Mouse (Mus musculus): ENCODE results near the gene Cd59b. TPM values are rescaled to one million over a fixed set of nuclear protein-coding genes. Genes with fewer than 3 reads are reported as not detected.
"Not testable (repeated sequence)": the region's sequence is repeated elsewhere in the genome, so short reads cannot be mapped to it uniquely, and the experiment has no call there.

Cd59b gene
- polyA plus RNA-seq, 1 experiment: 3.5 TPM

GRCm38 (mm10) chr2:104060996-104061395, 8.7 kb upstream of the Cd59b start:
- TF ChIP-seq POLR2A (IDR thresholded peaks at IDR 0.05; ENCODE audit: low read depth, low read length) (no peak), CTCF (IDR thresholded peaks at IDR 0.05; ENCODE audit: borderline replicate concordance, insufficient read depth, low read length) (no peak)
- Histone ChIP-seq H3K4me3 (ENCODE audit: insufficient read depth, low read length) (no peak overlapping the region), H3K4me1 (ENCODE audit: control insufficient read depth, insufficient read depth, low read length) (no peaks in the 10 kb centered on the region), H3K27ac (ENCODE audit: insufficient read depth, low read length) (no peak overlapping the region)

GRCm38 (mm10) chr2:104062665-104063064, 7.0 kb upstream of the Cd59b start:
- no peak for TF ChIP-seq CTCF (IDR thresholded peaks at IDR 0.05; ENCODE audit: borderline replicate concordance, insufficient read depth, low read length)
- no peak for TF ChIP-seq POLR2A (IDR thresholded peaks at IDR 0.05; ENCODE audit: low read depth, low read length)
- Histone ChIP-seq H3K4me3 (ENCODE audit: insufficient read depth, low read length) (no peak overlapping the region), H3K4me1 (ENCODE audit: control insufficient read depth, insufficient read depth, low read length) (no peaks in the 10 kb centered on the region), H3K27ac (ENCODE audit: insufficient read depth, low read length) (no peak overlapping the region)

- Histone ChIP-seq H3K4me3 (ENCODE audit: insufficient read depth, low read length) (no peak overlapping the region), H3K4me1 (ENCODE audit: control insufficient read depth, insufficient read depth, low read length) (no peaks in the 10 kb centered on the region), H3K27ac (ENCODE audit: insufficient read depth, low read length) (no peak overlapping the region)
- TF ChIP-seq CTCF (IDR thresholded peaks at IDR 0.05; ENCODE audit: borderline replicate concordance, insufficient read depth, low read length): no peak
- no peak for TF ChIP-seq POLR2A (IDR thresholded peaks at IDR 0.05; ENCODE audit: low read depth, low read length)
These were observed 5.5 kb upstream of the Cd59b start for GRCm38 (mm10) chr2:104064152-104064551.

GRCm38 (mm10) chr2:104065526-104065925, 4.1 kb upstream of the Cd59b start, which contains the start of gene Gm10912:
TSS of gene Gm10912 (plus strand) at chr2:104065826.
- H3K27ac ChIP-seq (ENCODE audit: insufficient read depth, low read length); H3K4me3 ChIP-seq (ENCODE audit: insufficient read depth, low read length); H3K4me1 ChIP-seq (ENCODE audit: control insufficient read depth, insufficient read depth, low read length): not testable (repeated sequence)

- not testable (repeated sequence) for H3K27ac ChIP-seq (ENCODE audit: insufficient read depth, low read length); H3K4me1 ChIP-seq (ENCODE audit: control insufficient read depth, insufficient read depth, low read length); H3K4me3 ChIP-seq (ENCODE audit: insufficient read depth, low read length)
These were observed 1.2 kb upstream of the Cd59b start, which contains the start of gene Gm10799 for GRCm38 (mm10) chr2:104068450-104068849. TSS of gene Gm10799 (minus strand) at chr2:104068550.

- H3K4me1 ChIP-seq (ENCODE audit: control insufficient read depth, insufficient read depth, low read length); H3K4me3 ChIP-seq (ENCODE audit: insufficient read depth, low read length); H3K27ac ChIP-seq (ENCODE audit: insufficient read depth, low read length): not testable (repeated sequence)
These were observed 8.6 kb downstream of the Cd59b start for GRCm38 (mm10) chr2:104078285-104078684.

- not testable (repeated sequence) for H3K27ac ChIP-seq (ENCODE audit: insufficient read depth, low read length); H3K4me1 ChIP-seq (ENCODE audit: control insufficient read depth, insufficient read depth, low read length); H3K4me3 ChIP-seq (ENCODE audit: insufficient read depth, low read length)
These were observed 11.9 kb downstream of the Cd59b start for GRCm38 (mm10) chr2:104081436-104082050.

- Histone ChIP-seq H3K4me3 (ENCODE audit: insufficient read depth, low read length) (no peak overlapping the region), H3K27ac (ENCODE audit: insufficient read depth, low read length) (no peak overlapping the region), H3K4me1 (ENCODE audit: control insufficient read depth, insufficient read depth, low read length) (peaks cover 4% of the 10 kb centered on the region)
- TF ChIP-seq CTCF (IDR thresholded peaks at IDR 0.05; ENCODE audit: borderline replicate concordance, insufficient read depth, low read length) (no peak), POLR2A (IDR thresholded peaks at IDR 0.05; ENCODE audit: low read depth, low read length) (no peak)
These were observed 12.8 kb downstream of the Cd59b start for GRCm38 (mm10) chr2:104082474-104082873.

GRCm38 (mm10) chr2:104084027-104084426, 14.4 kb downstream of the Cd59b start:
- H3K4me1 ChIP-seq (ENCODE audit: control insufficient read depth, insufficient read depth, low read length); H3K4me3 ChIP-seq (ENCODE audit: insufficient read depth, low read length); H3K27ac ChIP-seq (ENCODE audit: insufficient read depth, low read length): not testable (repeated sequence)

- H3K4me1 ChIP-seq (ENCODE audit: control insufficient read depth, insufficient read depth, low read length); H3K4me3 ChIP-seq (ENCODE audit: insufficient read depth, low read length); H3K27ac ChIP-seq (ENCODE audit: insufficient read depth, low read length): not testable (repeated sequence)
These were observed 17.9 kb downstream of the Cd59b start for GRCm38 (mm10) chr2:104087562-104087961.

- TF ChIP-seq POLR2A (IDR thresholded peaks at IDR 0.05; ENCODE audit: low read depth, low read length): no peak
- no peak for TF ChIP-seq CTCF (IDR thresholded peaks at IDR 0.05; ENCODE audit: borderline replicate concordance, insufficient read depth, low read length)
- Histone ChIP-seq H3K4me1 (ENCODE audit: control insufficient read depth, insufficient read depth, low read length) (no peaks in the 10 kb centered on the region), H3K4me3 (ENCODE audit: insufficient read depth, low read length) (no peak overlapping the region), H3K27ac (ENCODE audit: insufficient read depth, low read length) (no peak overlapping the region)
These were observed 23.7 kb downstream of the Cd59b start for GRCm38 (mm10) chr2:104093305-104093704.
